Mouse (Mus musculus): Measurements from ENCODE around the gene Lrp5.

Lrp5 gene

DNA sequence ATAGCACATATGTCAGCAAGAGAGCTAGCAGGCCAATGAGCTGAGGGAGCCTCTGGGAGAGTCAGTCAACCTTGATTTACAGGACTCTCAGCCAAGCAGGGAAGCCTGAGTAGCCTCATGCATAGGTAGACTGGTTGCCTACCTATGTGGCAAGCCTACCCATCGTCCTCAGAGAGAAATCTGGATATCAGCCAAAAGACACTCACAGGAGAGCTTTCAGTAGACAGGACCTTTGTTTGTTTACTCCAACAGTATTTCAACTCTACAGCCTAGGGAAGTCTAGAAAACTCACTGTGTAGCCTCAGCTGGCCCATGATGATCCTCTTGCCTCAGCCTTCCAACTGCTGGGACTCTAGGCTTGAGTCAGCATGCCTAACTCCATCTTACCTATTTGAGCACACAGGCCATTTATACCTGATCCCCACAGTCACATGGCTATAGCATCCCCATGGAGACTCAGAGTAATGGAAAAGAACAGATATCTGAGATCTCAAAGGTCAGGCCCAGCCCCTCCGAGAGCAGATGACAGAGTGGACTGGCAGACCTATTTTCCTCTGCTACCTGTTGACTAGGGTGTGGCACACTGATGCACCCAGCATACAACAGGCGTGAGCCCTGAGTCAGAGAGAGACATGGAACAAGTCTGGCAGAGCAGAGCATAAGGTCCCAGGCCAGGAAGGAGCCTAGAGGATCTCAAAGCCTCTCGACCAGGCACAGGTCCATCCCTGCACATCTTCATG, 73.7 kb downstream of the Lrp5 start:
- DNase-seq (ENCODE audit: low spot score in 2 of 2) = no peak

DNA sequence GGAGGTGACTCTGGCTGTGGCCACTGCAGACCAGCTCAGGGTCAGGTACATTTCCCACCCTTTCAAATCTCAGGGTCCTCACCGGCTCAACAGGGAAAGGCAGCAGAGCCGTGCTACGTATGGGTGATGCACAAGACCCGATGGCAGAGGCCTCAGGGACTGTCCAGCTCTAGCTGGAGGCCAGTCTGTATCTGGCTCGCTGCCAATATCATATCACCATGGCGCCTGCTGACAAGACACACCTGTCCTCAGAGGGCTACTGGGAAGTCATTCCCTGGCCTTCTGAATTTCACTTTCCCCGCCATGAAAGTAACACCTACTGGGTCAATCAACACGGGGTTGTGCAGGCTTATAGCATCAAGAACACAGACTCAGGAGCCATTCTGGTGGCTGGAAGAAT, 74.6 kb downstream of the Lrp5 start:
- DNase-seq (ENCODE audit: low spot score in 2 of 2) = no peak

DNA sequence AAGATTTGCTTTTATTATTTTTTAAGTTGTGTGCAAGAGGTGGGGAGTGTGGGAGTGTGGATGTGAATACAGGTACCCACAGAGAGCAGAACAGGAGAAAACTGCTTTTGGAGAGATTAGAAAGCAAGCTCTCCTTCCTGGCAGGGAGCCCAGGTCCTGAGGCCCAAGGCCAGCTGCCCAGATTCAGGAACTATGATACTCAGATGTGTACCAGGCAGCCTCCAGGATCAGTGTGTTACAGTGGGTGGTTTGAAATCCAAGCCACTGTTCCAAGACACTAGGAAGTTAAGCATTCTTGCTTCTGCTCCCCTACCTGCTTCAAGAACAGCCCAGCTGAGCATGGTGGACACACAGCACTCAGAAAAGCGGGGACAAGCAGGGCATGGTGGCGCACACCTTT, 75.5 kb downstream of the Lrp5 start:
- DNase-seq (ENCODE audit: low spot score in 2 of 2) = no peak

DNA sequence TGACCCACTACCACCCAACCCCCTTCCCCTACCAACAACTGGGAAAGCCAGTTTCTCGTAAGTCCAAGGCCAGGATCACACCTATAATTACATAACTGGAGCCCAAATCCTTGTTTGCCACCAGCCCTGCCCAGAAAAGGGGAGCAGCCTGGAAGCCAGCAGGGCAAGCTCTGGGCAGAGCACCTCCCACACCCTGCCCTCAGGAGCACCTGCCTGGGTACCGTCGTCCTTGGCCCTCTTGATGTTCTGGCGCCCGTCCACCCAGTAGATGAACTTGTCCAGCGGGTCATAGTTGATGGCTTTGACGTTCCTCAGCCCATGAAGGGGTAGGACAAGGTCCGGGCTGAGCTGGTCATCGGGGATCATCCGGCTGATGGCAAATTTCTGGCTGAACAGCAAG, 76.5 kb downstream of the Lrp5 start:
- DNase-seq (ENCODE audit: low spot score in 2 of 2) = no peak

DNA sequence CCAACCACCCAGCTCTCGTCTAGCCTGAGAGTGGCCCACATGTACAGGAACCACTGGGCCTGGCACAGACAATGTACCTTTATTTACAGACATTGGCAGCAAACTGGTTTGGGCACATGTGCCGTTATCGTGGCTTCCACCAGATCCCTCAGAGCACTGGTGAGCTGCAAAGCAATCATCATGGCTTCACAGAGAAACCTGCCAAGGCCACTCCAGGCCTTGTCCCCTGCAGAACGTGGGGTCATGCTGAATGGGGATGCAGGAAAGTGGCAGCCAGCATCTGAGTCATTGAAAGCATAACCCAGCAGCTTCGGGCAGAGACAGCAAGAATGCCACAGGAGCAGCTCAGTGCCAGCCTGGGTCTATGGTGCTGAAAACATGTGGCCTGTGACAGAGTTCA, 92.0 kb downstream of the Lrp5 start:
- DNase-seq (ENCODE audit: low spot score in 2 of 2) = no peak

DNA sequence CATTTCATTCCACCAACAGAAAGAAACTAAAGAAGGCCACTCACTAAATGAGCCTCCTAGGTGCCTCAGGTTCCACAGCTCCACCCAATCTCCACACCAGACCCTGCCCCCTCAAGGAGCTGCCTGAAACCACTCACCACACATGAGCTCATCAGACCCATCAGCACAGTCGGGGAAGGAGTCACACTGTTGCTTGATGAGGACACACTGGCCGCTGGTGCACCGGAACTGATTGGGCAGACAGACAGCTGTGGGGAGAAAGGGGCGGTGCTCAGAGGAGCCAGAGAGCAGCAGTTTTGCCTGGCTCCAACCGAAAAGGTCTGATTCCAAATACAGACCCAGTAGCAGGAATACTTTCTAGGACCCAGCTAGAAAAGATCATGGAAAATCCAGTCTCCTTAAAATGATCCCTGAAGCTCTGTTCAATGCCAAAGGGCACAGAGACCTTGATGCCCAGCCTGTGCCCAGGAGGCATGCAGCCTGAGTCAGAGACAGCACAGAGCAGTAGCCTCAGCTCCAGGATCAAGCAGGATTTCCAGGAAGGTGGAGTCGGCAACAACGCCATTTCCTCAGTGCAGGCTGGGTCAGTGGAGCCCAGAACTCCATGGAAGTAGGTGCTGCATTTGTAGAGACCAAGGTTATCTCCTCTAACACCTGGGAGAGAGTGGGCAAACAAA, 92.8 kb downstream of the Lrp5 start:
- DNase-seq (ENCODE audit: low spot score in 2 of 2) = no peak

DNA sequence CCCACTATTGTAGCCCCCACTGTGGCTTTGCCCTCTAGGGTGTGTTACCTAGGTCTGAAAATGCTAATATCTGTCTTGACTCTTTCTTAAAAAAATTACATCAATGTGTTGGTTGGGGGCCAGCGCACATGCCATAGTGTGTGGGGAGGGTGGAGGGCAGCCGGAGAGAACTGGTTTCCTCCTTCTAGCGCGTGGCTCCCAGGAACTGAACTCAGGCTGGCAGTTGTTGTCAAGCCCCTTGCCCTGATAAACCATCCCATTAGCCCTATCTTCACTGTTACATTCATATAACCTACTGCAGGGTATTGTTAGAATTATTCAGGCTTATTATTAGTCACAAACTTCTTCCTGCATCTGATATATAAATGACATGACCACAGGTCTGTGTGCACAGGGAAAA, 96.4 kb downstream of the Lrp5 start:
- DNase-seq (ENCODE audit: low spot score in 2 of 2) = no peak

DNA sequence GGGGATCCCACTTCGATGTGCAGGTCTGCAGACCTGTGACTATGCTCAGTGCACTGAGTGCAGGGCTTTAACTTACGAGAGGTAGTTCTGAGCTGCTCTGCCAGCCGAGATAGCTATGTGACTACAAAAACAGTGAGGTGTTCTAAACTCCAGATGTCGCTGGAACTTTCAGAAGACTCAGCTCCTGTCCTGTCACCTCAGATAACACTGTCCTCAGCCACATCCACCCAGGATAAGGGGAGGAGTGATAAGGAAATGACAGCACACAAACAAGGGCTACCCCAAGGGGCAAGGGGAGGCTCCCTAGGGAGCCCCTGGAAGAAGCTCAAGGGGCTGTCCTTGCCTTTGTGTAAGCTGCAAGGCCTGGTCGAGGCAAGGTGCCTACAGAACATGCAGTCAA, 96.8 kb downstream of the Lrp5 start:
- DNase-seq (ENCODE audit: low spot score in 2 of 2) = no peak

DNA sequence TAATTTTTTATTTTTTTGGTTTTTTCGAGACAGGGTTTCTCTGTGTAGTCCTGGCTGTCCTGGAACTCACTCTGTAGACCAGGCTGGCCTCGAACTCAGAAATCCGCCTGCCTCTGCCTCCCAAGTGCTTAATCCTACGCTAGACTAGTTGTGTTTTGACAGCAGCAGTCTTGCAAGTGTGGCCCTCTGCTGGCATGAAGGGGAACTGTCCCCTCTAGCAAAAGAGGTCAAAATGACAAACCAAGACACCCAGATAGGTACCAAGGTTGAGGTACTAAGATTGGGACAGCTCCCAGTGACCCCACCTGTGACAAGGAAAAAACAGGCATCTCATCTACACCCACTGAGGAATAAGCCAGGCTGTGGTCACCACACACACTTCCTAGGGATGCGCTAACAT, 98.6 kb downstream of the Lrp5 start:
- DNase-seq (ENCODE audit: low spot score in 2 of 2) = peak; percentile 29 to 48

DNA sequence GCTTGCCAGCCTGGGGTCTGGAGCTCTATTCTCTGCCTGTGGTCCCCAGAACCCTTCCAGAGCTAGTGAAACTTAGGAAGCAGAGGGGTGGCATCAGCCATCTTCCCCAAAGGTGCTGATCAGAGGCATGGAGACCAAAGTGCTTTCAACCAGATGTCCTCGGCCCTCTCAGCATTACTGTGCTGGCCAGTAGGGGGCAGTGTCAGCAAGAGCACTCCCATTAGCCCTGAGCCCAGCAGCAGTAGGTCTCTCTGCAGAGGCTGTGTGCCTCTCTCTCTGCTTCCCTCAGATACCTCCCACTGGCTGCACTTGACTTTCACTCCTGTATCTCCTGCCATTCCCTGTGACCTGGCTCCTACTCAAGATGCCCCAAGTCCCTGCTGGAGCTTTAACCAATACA, 99.8 kb downstream of the Lrp5 start:
- DNase-seq (ENCODE audit: low spot score in 2 of 2) = peak; percentile 22 to 52

DNA sequence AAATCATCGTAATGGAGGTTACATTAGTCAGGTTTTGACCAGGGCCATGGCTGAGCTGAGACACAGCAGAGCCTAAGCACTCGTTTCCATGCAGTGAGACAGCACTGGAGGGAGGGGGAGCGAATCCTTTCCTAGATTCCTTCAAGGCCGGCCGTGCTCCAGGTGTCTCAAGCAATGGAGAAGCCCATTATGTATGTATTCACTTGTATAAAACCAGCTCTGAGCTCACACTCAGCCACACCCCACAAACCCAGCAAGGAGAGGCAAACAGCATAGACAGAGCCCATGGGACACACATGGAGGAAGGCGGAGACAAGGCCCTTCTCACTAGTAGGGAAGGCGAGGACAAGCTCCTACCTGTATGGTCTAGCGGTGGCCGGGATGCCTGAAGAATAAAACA, 100.3 kb downstream of the Lrp5 start:
- no peak for DNase-seq (ENCODE audit: low spot score in 2 of 2)

DNA sequence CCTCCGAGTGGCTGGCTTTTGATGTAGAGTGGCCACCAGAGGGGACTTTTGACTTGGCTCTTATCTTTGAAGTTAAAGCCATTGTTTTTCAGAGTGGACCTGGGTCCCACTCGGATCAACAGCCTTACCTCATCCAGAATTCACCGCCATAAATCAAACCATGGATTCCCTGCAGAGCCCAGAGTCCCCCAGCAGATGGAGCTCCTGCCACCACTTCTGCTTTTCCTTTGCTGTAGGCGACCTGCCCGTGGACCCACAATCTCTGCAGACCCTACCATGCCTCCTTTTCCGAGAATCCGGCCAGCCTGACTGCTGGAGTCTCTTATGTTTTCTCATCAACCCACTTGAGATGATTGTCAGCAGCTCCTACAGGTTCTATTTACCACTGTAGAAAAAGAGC, 105.0 kb downstream of the Lrp5 start:
- DNase-seq (ENCODE audit: low spot score in 2 of 2) = peak; percentile 28 to 51

DNA sequence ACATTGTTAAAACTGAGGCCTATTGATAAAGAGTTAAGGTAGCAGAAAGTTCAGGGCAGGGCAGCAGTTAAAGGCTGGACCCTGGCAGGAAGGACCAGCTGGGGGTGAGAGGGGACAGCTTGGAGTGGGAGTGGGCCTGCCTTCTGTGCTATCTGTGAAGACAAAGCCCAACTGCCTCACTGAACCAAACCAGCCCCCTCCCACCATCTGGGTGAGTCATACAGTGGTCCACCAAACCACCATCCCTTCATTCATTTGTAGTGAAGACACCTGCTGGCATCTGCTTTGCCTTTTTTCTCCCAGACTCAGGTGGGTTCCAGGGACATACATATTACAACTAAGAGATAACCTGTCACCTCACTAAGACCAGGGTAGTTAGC, 108.5 kb downstream of the Lrp5 start:
- no peak for DNase-seq (ENCODE audit: low spot score in 2 of 2)

DNA sequence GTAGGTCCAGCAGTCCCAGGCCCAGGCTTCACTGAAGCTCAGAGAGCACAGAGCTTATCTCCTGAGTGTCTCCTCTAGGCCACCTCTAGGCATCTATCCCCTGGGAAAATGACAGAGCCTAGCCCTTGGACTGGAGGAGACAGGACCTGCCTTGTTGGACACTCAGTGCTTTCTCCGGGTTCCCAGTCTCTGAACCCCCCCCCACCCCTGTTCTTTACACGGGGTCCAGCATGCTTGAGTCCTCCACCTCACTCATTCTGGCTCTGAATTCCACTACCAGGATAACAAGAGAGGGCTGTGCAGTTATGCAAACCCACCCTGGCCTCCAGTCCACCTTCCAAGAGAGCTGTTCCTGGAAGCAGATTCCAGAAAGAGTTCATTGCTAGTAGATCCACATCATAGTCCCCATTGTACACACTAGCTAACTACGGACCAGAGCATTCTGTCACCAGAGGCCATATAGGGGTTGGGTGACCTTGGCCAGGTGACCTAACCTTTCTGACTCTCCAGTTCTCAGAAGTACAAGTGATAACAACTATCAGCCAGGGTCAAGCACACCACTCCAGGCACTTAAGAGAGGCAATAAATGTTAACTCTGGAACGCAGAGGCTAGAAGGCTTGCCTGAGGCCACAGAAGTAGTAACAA, 109.0 kb downstream of the Lrp5 start:
- DNase-seq (ENCODE audit: low spot score in 2 of 2) = no peak

DNA sequence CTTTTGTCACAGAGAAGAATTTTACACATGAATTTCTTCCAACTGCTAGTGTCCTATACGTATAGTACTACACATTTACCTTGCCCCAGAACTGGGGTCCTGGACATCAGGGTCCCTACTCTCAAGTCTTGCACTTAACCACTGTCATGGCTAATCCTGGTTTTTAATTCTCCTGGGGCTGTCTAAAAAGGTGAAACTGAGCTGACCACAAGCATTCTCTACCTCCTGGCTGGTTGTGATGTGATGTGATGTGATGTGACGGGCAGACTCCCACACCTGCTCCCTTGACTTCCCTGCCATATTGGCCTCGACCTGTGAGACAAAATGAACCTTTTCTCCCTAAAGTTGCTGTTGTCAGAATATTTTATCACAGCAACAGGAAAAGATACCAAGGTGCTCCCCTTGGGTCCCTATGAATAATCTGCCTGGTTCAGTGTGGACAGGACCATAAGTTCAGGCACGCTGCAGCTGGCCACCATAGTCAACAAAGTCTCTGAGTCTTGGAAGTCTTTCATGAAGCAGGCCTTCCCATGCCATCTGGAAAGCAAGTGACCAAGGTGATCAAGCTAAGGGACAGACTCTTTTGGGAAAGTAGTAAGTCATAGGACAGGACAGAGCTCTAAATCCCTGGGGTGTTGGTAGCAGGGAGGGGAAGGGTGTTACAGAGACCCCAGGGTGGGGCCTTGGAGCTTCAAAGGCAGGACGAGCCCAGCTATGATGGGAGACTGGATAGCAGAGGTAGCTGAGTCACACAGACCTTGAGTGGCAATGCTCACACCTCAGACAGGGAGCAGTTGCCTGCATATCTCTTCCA, 109.7 kb downstream of the Lrp5 start:
- no peak for DNase-seq (ENCODE audit: low spot score in 2 of 2)

DNA sequence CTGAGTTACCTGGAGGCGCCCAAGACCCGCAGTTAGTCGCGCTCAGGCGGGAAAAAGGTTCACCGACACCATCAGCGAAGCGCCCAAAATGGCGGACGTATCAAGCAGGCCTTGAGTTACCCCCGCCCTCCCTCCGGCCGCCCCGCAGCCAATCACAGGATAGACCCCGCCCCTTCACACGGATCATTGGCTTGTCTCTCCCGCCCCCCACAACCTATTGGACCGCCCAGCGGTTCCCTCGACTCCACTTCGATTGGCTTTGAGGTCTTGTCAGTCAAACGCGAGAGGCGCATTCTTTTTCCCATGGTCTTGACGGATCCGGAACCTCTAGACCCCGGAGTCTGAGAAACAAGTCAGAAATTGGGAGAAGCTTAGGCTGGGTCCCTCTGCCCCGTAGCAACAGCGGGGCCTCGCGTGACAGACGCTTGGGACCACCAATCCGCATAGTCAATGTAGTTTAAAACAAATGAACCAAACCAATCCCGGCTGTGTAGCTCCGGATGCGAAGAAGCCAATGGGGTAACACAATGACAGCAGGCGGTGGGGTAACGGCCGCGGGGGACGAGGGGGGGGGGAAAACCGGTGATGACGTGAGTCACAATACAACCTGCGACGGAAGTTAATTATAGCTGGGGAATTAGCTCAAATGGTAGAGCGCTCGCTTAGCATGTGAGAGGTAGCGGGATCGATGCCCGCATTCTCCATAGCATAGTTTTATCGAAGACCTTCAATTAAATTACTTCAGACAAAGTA, 110.6 kb downstream of the Lrp5 start, which contains the start of gene Ppp6r3:
TSS of gene Ppp6r3 (minus strand) at position 118 of the 753 bp plus-strand sequence.
- DNase-seq (ENCODE audit: low spot score in 2 of 2) = peak; percentile 97 to 98

DNA sequence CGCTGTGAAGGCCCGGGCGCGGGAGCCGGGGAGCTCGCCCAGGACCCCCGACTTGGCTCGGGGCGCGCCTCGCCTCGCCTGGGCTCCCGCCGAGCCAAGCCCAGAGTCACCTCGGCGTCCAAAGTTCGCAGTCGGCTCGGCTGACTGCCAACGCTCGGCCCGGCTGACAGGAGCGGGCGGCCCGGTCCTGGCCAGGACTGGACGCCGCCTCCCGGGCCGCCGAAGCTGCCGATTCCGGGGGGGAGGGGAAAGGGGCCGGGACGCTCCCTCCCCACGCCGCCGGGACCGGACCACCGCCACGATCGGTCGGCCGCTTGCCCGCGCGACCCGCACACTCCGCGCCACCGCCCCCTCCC, 111.1 kb downstream of the Lrp5 start:
- no peak for DNase-seq (ENCODE audit: low spot score in 2 of 2)

DNA sequence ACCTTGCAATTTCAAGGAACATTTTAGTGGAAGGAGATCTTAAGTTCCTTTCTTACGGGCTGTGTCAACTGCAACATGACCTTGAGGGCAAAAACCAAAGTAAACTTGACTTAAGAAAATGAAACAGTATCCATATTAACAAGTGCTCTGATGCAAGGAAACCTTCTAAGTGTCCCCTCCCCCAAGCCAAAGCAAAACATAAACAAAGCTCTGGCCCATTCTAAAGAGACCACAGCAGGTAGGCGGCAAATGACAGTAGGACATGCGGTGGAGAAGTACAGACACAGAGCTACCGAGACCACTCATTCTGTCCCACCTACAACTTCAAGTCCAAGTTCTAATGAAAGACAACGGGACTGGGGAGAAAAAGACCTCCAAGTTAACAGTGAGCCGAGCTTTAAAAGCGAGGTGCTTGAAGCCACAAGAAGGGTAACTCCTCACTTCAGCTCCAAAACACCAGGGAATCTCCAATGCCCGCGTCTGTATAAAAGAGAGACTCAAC, 111.7 kb downstream of the Lrp5 start:
- no peak for DNase-seq (ENCODE audit: low spot score in 2 of 2)

DNA sequence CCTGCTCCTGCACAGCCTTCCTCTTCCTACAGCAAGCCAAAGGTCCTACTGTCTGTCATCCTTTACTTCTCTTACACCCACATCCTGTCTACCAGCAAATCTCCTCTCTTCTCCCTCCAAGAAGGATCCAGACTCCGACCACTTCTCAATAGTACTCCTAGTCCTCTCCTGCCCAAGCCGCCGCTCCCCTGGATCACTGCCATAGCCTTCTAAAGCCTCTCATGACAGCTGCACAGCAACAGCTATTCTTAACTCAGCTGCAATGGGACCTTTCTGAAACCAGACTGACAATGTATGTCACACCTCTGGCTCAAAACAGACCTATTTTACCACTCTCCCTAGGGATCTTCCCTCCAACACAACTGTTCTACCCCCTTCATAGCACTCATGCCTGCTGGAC, 122.1 kb downstream of the Lrp5 start:
- no peak for DNase-seq (ENCODE audit: low spot score in 2 of 2)

DNA sequence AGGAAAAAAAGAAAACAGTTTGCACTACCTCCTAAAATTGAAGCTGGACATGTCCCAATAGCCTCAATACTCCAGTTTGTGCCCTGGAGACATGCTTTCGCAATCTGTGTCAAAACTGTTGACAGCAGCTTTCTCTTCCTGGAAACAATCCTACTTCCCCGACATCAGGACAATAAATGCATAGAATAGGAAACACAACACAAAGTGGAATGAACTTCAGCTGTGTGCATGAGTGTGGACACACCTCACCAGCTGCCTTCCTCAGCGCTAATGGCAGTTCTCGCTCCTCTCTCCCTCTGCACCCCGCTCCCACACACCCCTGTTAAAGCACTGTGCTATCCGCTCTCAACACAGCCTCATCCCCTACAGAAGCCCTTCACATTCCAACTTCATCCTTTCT, 123.6 kb downstream of the Lrp5 start:
- DNase-seq (ENCODE audit: low spot score in 2 of 2) = no peak

DNA sequence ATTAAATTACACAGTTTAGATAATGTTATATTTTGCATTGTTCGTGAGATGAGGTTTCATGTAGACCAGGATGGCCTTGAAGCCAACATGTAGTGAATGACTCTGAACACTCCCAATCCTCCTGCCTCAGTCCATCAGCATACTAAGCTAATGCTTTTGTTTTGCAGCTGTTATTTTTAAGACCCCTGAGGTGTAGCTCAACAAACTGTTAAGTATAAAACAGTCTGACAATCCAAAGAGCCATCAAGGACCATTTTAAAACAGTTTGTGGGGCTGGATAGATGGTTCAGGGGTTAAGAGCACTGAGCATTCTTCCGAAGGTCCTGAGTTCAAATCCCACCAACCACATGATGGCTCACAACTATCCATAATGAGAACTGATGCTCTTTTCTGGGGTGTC, 124.1 kb downstream of the Lrp5 start:
- no peak for DNase-seq (ENCODE audit: low spot score in 2 of 2)
